Mouse (Mus musculus): ENCODE measurements around the gene Klhl5. TPM values are rescaled to one million over a fixed set of nuclear protein-coding genes. Genes with fewer than 3 reads are reported as not detected.

The Klhl5 gene
- polyA plus RNA-seq, 1 experiment from 2014 or later: 4.2 TPM

DNA sequence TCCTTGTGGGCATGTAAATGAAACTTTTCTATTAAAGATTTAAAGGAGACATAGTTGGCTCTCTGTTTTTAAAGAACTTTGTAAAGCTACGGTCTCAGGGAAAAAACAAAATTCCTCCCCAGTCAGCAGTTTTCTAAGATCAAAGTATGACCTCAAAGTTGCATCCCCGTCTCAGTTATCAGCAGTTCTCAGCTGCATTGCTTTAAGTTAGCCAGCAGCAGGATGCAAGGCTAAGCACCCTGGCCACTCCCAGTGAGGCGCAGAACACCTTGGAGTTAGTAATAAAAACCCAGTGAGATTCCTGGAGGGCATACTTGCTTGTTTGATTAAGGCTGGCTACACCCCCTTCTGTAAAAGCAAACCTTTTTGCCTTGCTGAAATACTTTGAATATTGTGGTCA lies 30.6 kb upstream of the Klhl5 start:
- no peaks in the 10 kb centered on the region for H3K4me1 ChIP-seq (replicated peaks)
- no peak overlapping the region for H3K4me3 ChIP-seq (replicated peaks)
- H3K27ac ChIP-seq (replicated peaks): no peak overlapping the region
- no peak for ATAC-seq (ENCODE audit: insufficient read depth)
- WGBS (ENCODE audit: insufficient replicate concordance): 42% methylated on average over 3 of the region's 3 CpGs
- H3K27me3 ChIP-seq: no peaks in the 10 kb centered on the region
- H3K9me3 ChIP-seq (replicated peaks): no peaks in the 10 kb centered on the region
- H3K36me3 ChIP-seq (replicated peaks): no peaks in the 10 kb centered on the region
- no peak overlapping the region for H3K9ac ChIP-seq
- H3K4me2 ChIP-seq: no peak overlapping the region

DNA sequence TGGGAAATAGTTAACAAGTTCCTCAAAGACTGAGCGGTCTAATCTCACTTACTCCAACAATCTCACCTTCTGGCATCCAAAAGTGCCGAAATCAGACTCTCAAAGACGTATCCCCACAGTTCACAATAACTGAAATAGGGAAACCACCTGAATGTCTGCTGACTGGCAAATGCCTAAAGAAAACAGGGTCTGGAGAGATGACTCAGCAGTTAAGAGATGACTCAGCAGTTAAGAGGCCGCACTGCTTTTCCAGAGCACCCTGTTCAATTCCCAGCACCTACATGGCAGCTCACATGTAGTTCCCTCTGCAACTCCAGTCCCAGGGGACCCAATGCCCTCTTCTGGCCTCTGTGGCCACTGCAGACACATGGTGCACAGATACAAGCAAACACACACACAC lies 29.3 kb upstream of the Klhl5 start:
- Histone ChIP-seq H3K4me3 (replicated peaks) (no peak overlapping the region), H3K9ac (no peak overlapping the region), H3K36me3 (replicated peaks) (no peaks in the 10 kb centered on the region), H3K27me3 (no peaks in the 10 kb centered on the region), H3K4me1 (replicated peaks) (no peaks in the 10 kb centered on the region), H3K9me3 (replicated peaks) (no peaks in the 10 kb centered on the region), H3K27ac (replicated peaks) (no peak overlapping the region), H3K4me2 (no peak overlapping the region)
- ATAC-seq (ENCODE audit: insufficient read depth): no peak
- 63% methylated on average over 4 of the region's 4 CpGs for WGBS (ENCODE audit: insufficient replicate concordance)

DNA sequence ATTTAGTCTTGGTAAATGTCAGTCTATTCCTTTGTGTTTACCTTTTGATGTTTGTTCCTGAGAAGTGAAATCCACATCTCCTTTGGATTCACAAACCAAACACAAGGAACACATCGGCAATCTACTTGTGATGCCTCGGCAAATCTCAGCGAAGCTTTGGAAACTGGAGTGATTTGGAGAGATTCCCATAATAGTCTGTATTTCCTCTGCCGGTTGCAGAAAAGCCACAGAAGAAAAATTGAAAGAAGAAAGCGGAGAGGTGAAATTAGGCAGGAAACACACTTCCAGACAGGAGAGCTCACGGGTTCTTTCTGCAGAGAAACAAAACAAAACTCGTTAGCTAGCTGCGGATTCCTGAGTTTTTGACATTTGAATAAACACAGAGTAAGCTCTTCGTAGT lies 27.5 kb upstream of the Klhl5 start:
- Histone ChIP-seq H3K36me3 (replicated peaks) (no peaks in the 10 kb centered on the region), H3K4me2 (no peak overlapping the region), H3K9me3 (replicated peaks) (no peaks in the 10 kb centered on the region), H3K27me3 (no peaks in the 10 kb centered on the region), H3K4me1 (replicated peaks) (no peaks in the 10 kb centered on the region), H3K27ac (replicated peaks) (no peak overlapping the region), H3K4me3 (replicated peaks) (no peak overlapping the region), H3K9ac (no peak overlapping the region)
- 65% methylated on average over 9 of the region's 9 CpGs for WGBS (ENCODE audit: insufficient replicate concordance)
- ATAC-seq (ENCODE audit: insufficient read depth): no peak

DNA sequence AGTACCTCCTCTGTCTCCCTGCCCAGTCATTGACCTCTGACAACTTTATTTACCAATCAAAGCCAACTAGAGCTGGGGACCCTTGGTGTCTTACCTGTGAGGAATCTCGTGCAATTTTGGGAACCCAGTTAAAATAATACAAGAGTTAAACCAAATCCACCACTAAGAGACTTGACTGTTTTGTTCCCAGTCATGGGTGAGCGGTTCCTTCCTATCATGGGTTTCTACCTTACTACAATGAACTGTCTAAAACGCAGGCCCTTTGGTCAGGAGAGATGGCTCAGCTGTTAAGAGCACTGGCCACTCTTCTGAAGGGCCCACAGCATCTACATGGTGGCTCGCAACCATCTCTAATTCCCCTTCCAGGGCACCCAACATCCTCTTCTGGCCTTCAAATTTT lies 25.5 kb upstream of the Klhl5 start:
- H3K27ac ChIP-seq (replicated peaks): no peak overlapping the region
- WGBS (ENCODE audit: insufficient replicate concordance): 58% methylated on average over 4 of the region's 4 CpGs
- H3K27me3 ChIP-seq: no peaks in the 10 kb centered on the region
- H3K9me3 ChIP-seq (replicated peaks): no peaks in the 10 kb centered on the region
- no peak for ATAC-seq (ENCODE audit: insufficient read depth)
- H3K4me3 ChIP-seq (replicated peaks): no peak overlapping the region
- no peaks in the 10 kb centered on the region for H3K4me1 ChIP-seq (replicated peaks)
- no peak overlapping the region for H3K9ac ChIP-seq
- H3K4me2 ChIP-seq: no peak overlapping the region
- H3K36me3 ChIP-seq (replicated peaks): no peaks in the 10 kb centered on the region

DNA sequence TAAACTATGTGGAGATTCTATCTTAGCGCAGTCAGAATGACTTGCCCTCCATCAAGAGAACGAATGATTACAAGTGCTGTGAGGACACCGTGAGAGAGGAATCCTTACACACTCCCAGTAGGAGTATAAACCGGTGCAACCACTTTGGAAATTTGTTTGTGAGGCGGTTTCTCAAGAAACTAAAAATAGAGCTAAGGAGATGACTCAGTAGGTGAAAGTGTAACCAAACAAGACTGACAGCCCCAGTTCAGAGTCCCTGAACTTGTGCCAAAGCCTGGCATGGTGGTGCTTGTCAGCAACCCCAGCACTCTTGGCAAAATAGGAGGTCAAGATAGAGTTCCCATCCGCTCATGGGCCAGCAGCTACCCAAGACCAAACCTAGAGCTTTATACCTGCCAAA lies 20.8 kb upstream of the Klhl5 start:
- no peak overlapping the region for H3K9ac ChIP-seq
- H3K27ac ChIP-seq (replicated peaks): no peak overlapping the region
- no peaks in the 10 kb centered on the region for H3K27me3 ChIP-seq
- H3K9me3 ChIP-seq (replicated peaks): no peaks in the 10 kb centered on the region
- WGBS (ENCODE audit: insufficient replicate concordance): 62% methylated on average over 6 of the region's 6 CpGs
- no peaks in the 10 kb centered on the region for H3K4me1 ChIP-seq (replicated peaks)
- no peak for ATAC-seq (ENCODE audit: insufficient read depth)
- H3K4me2 ChIP-seq: no peak overlapping the region
- H3K36me3 ChIP-seq (replicated peaks): no peaks in the 10 kb centered on the region
- no peak overlapping the region for H3K4me3 ChIP-seq (replicated peaks)

DNA sequence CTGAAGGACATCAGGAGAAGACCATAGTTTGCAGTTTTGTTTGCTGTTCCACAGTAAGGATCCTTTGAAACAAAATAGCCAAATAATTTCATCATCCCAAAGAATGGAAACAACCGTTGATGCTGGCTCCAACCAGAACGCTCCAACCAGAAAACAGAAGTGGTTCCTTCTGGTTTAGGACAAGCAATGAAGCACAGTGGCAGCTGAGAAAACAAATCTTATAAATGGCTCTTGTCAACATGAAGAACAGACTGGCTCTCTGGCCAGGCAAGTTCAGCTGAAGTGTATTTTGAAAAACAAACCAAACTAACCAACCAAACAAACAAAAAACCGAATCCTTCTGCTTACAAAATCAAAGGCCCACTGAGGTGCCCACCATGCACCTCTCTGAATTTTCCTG lies 17.6 kb upstream of the Klhl5 start:
- WGBS (ENCODE audit: insufficient replicate concordance): 53% methylated on average over 3 of the region's 3 CpGs
- ATAC-seq (ENCODE audit: insufficient read depth): no peak
- Histone ChIP-seq H3K27ac (replicated peaks) (no peak overlapping the region), H3K9me3 (replicated peaks) (no peaks in the 10 kb centered on the region), H3K4me3 (replicated peaks) (no peak overlapping the region), H3K4me1 (replicated peaks) (0 out of 2 replicates have a peak, but pooled peaks cover 4% of the 10 kb centered on the region), H3K36me3 (replicated peaks) (no peaks in the 10 kb centered on the region), H3K4me2 (no peak overlapping the region), H3K9ac (no peak overlapping the region), H3K27me3 (no peaks in the 10 kb centered on the region)

DNA sequence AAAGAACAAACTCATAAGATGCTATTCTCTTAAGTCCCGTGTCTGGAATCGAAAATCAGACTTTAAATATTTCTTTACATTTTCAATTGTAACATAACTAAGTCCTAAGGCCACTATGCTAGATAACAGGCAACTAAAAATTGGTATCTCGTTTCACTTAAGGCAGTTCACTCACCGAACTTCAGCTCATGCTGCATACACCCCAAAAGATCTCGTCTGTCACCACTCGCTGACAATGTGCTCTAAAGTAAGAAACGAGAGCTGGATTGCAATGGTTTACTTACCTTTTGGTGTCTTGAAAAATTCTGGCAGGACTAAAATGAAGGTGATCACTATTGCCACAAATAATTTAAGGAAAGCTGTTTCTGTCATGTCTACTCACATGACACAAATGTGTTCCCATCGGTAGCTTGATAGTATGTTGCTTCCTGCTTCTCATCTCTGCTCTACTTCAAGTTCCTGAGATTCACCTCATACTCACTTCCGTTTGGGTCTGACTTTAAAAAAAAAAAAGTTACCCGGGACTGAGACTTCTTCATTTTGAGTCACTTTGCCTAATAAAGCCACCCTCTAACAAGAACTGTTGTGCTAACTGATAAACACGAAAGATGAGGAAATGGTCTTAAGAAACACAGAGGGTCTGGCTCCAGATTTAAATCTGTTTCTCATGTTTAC lies 16.0 kb upstream of the Klhl5 start:
- H3K27me3 ChIP-seq: no peaks in the 10 kb centered on the region
- no peak overlapping the region for H3K27ac ChIP-seq (replicated peaks)
- 23% methylated on average over 11 of the region's 11 CpGs for WGBS (ENCODE audit: insufficient replicate concordance)
- H3K36me3 ChIP-seq (replicated peaks): no peaks in the 10 kb centered on the region
- H3K4me1 ChIP-seq (replicated peaks): 0 out of 2 replicates have a peak, but pooled peaks cover 4% of the 10 kb centered on the region
- peak overlapping the region; percentile 18 for H3K4me2 ChIP-seq
- no peaks in the 10 kb centered on the region for H3K9me3 ChIP-seq (replicated peaks)
- no peak for ATAC-seq (ENCODE audit: insufficient read depth)
- H3K9ac ChIP-seq: no peak overlapping the region
- H3K4me3 ChIP-seq (replicated peaks): peak overlapping the region; percentile 29; the same call in 1 of the 2 replicates

DNA sequence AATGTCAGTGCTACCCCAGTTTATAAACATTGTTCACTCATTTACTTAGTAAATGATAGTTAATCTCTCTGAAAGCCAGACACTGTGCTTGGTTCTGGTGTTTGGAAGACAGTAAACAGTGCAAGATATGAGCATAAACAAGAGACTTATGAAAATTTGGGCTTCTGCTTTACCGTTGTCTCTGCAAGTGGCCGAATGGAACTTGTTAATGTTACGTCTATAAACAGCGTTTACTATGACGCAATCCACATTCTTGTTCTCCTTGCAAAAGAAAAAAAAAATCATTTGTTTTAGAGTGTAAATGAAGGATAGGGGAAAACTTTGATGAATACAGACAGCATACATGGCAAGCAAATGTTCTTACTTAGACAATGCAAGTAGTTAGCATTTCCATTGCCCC lies 15.4 kb upstream of the Klhl5 start, which contains the start of gene Tmem156:
Gene Tmem156 (minus strand): TSS at position 212 of the 400 bp plus-strand sequence.
- 0 out of 2 replicates have a peak, but pooled peaks cover 4% of the 10 kb centered on the region for H3K4me1 ChIP-seq (replicated peaks)
- 43% methylated on average over 5 of the region's 5 CpGs for WGBS (ENCODE audit: insufficient replicate concordance)
- no peaks in the 10 kb centered on the region for H3K27me3 ChIP-seq
- H3K9ac ChIP-seq: no peak within 1 kb of the TSS
- peak within 1 kb of the TSS; percentile 29; the same call in 1 of the 2 replicates for H3K4me3 ChIP-seq (replicated peaks)
- no peaks in the 10 kb centered on the region for H3K9me3 ChIP-seq (replicated peaks)
- H3K4me2 ChIP-seq: peak within 1 kb of the TSS; percentile 18
- no peak within 1 kb of the TSS for H3K27ac ChIP-seq (replicated peaks)
- ATAC-seq (ENCODE audit: insufficient read depth): no peak
- no peaks in the 10 kb centered on the region for H3K36me3 ChIP-seq (replicated peaks)

DNA sequence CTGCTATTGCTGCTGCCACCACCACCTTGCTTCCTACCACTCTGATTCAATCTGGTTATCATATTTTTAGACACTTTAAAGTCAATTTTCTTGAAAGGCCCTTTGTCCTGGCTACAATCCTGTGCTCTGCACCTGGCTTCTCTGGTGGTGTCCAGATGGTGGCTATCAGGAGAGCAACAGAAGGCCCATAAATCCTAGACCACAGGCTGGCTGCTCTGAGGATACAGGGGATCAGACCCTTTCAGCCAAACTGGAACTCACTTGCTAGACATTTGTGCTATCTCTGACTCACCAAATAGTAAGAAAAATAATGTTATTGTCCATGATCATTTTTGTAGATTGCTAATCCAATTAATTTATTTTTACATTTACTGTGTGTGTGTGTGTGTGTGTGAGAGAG lies 13.6 kb upstream of the Klhl5 start:
- H3K4me1 ChIP-seq (replicated peaks): 0 out of 2 replicates have a peak, but pooled peaks cover 4% of the 10 kb centered on the region
- H3K9me3 ChIP-seq (replicated peaks): no peaks in the 10 kb centered on the region
- no peak overlapping the region for H3K4me3 ChIP-seq (replicated peaks)
- no peaks in the 10 kb centered on the region for H3K27me3 ChIP-seq
- H3K4me2 ChIP-seq: no peak overlapping the region
- no peak overlapping the region for H3K9ac ChIP-seq
- H3K27ac ChIP-seq (replicated peaks): no peak overlapping the region
- no peak for ATAC-seq (ENCODE audit: insufficient read depth)
- H3K36me3 ChIP-seq (replicated peaks): no peaks in the 10 kb centered on the region

DNA sequence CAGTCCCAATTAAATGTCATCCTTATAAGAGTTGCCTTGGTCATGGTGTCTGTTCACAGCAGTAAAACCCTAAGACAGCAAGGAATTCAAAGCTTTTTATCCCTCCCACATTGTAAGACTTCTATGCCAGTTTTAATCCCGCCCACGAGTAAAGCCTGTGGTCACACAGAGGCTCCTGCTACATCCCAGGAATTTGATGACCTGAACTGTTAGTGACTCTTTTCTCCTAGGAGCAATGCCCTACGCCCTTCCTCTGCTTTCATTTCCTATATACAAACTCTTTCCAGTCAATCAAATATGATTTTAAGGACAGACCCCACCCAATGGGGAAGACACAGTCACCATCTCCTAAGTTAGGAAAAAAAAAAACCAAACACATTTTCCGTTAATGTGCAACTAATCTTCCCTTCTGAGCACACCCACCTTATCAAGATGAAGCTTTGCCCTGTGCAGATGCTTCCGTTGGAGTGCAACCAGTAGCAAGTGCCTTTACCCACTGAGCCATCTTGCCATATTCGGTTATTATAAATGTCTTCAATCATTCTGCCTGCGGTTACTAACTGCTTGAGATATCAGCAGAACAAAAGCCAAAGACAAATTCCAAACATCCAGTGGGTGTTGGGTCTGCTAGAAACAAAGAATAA lies 12.3 kb upstream of the Klhl5 start:
- no peaks in the 10 kb centered on the region for H3K36me3 ChIP-seq (replicated peaks)
- no peaks in the 10 kb centered on the region for H3K9me3 ChIP-seq (replicated peaks)
- H3K4me1 ChIP-seq (replicated peaks): 0 out of 2 replicates have a peak, but pooled peaks cover 4% of the 10 kb centered on the region
- H3K4me3 ChIP-seq (replicated peaks): no peak overlapping the region
- H3K4me2 ChIP-seq: no peak overlapping the region
- H3K27ac ChIP-seq (replicated peaks): no peak overlapping the region
- no peak for ATAC-seq (ENCODE audit: insufficient read depth)
- 55% methylated on average over 7 of the region's 7 CpGs for WGBS (ENCODE audit: insufficient replicate concordance)
- no peaks in the 10 kb centered on the region for H3K27me3 ChIP-seq
- H3K9ac ChIP-seq: no peak overlapping the region

DNA sequence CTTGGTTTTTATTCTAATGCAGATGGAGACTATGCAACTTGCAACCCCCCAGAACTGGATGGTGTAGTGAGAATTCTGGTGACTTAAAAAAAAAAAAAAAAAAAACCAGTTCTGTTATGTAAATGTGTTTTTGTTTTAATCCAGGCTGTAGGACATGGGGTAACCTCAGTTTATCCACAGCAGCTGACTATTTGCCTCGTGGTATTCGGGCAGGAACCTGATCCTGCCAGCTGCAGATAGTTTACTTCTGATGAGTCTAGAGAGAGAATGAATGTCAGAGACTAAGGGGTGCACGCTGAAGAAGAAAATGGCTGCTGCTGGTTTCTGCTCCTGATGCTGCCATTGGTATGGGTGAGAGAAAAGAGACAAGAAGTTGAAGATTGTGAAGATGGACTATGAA lies 11.3 kb upstream of the Klhl5 start:
- no peak overlapping the region for H3K4me3 ChIP-seq (replicated peaks)
- WGBS (ENCODE audit: insufficient replicate concordance): 61% methylated on average over 3 of the region's 3 CpGs
- H3K27me3 ChIP-seq: no peaks in the 10 kb centered on the region
- no peaks in the 10 kb centered on the region for H3K9me3 ChIP-seq (replicated peaks)
- no peak overlapping the region for H3K4me2 ChIP-seq
- H3K4me1 ChIP-seq (replicated peaks): 0 out of 2 replicates have a peak, but pooled peaks cover 9% of the 10 kb centered on the region
- no peak for ATAC-seq (ENCODE audit: insufficient read depth)
- no peak overlapping the region for H3K9ac ChIP-seq
- H3K36me3 ChIP-seq (replicated peaks): no peaks in the 10 kb centered on the region
- H3K27ac ChIP-seq (replicated peaks): no peak overlapping the region
